Mouse (Mus musculus) E14TG2a.4 (cell line): ENCODE data around the gene Mast3.

ENCODE experiments used
- H3K27me3 ChIP-seq: 2 replicates; pipeline ENCODE4 v1.6.1; 2014; ENCODE audit warnings: low read length, control low read depth; ENCODE audit not compliant: insufficient read depth
- H3K36me3 ChIP-seq: 2 replicates; pipeline ENCODE4 v1.6.1; 2014; ENCODE audit warnings: low read length, control low read depth; ENCODE audit not compliant: insufficient read depth
- H3K4me1 ChIP-seq: replicated peaks from 2 replicates; pipeline ENCODE4 v1.6.1; 2014; ENCODE audit warnings: low read depth, low read length, control low read depth
- H3K4me3 ChIP-seq: replicated peaks from 2 replicates; pipeline ENCODE4 v1.5.1; 2014; ENCODE audit warnings: mild to moderate bottlenecking, low read length
- H3K9me3 ChIP-seq: 2 replicates; pipeline ENCODE4 v1.6.1; 2014; ENCODE audit warnings: low read length, control low read depth
- CTCF ChIP-seq: conservative IDR thresholded peaks from 2 replicates; pipeline ENCODE4 v1.5.1; 2014; ENCODE audit warnings: low read length
- NANOG ChIP-seq: IDR thresholded peaks from 2 replicates; pipeline ENCODE4 v1.6.1; 2014; ENCODE audit warnings: borderline replicate concordance, low read length, mixed read lengths
- POU5F1 ChIP-seq: IDR thresholded peaks from 2 replicates; pipeline ENCODE4 v1.6.1; 2014; ENCODE audit warnings: low read length, borderline replicate concordance

Gene Mast3

GRCm38 (mm10) chr8:70810962-70811680 is 6.3 kb upstream of the Mast3 start:
- Histone ChIP-seq H3K27me3 (peaks cover 64% of the 10 kb centered on the region), H3K9me3 (no peaks in the 10 kb centered on the region), H3K4me1 (peaks cover 54% of the 10 kb centered on the region), H3K4me3 (peak overlapping the region; percentile 35), H3K36me3 (no peaks in the 10 kb centered on the region)
- TF ChIP-seq POU5F1 (no peak), CTCF (no peak), NANOG (no peak; the same call in 1 of the 2 replicates)

GRCm38 (mm10) chr8:70808955-70809701 is 4.3 kb upstream of the Mast3 start:
- H3K9me3 ChIP-seq, result no peaks in the 10 kb centered on the region

GRCm38 (mm10) chr8:70808239-70808638 is 3.4 kb upstream of the Mast3 start, which contains the start of gene Il12rb1:
Il12rb1 (plus strand) TSS chr8:70808449.
- no peaks in the 10 kb centered on the region for H3K9me3 ChIP-seq
- TF ChIP-seq CTCF, result no peak
- TF ChIP-seq POU5F1, result no peak
- no peak for TF ChIP-seq NANOG

More at GRCm38 (mm10) chr8:70808955-70809701, 4.3 kb upstream of the Mast3 start:
- no peaks in the 10 kb centered on the region for H3K36me3 ChIP-seq
- TF ChIP-seq NANOG, result no peak
- TF ChIP-seq POU5F1, result no peak
- no peak for TF ChIP-seq CTCF
- peaks cover 58% of the 10 kb centered on the region for H3K4me1 ChIP-seq
- H3K4me3 ChIP-seq, result no peak overlapping the region
- peaks cover 63% of the 10 kb centered on the region for H3K27me3 ChIP-seq

GRCm38 (mm10) chr8:70807304-70807703 is 2.5 kb upstream of the Mast3 start:
- TF ChIP-seq POU5F1 (no peak), CTCF (no peak), NANOG (no peak)
- Histone ChIP-seq H3K27me3 (peaks cover 57% of the 10 kb centered on the region), H3K4me1 (peaks cover 61% of the 10 kb centered on the region), H3K4me3 (no peak overlapping the region), H3K36me3 (no peaks in the 10 kb centered on the region), H3K9me3 (no peaks in the 10 kb centered on the region)

More at GRCm38 (mm10) chr8:70808239-70808638, 3.4 kb upstream of the Mast3 start, which contains the start of gene Il12rb1:
- peaks cover 59% of the 10 kb centered on the region for H3K4me1 ChIP-seq
- no peak within 1 kb of the TSS for H3K4me3 ChIP-seq
- peaks cover 63% of the 10 kb centered on the region for H3K27me3 ChIP-seq
- H3K36me3 ChIP-seq, result no peaks in the 10 kb centered on the region

DNA sequence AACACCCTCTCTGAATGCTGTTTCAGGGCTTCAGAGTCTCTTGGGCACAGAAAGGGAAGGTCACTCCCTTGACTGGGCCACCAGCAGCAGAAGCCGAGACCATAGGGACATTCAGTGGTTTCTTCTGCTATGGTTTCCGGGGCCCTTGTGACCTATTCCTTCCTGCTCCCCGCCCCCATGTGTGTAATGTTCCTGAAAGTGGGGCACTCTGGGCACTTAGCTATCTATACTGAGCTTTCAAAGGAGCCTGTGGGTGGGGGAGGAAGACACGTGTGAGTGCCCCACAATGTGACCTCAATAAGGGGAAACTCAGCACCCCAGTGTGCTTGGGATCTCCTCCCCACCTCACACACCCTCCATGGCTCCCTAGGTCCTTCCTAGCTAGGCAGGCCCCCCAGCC is 1.7 kb upstream of the Mast3 start:
- TF ChIP-seq CTCF, result no peak
- TF ChIP-seq NANOG, result no peak
- TF ChIP-seq POU5F1, result no peak
- Histone ChIP-seq H3K4me3 (no peak overlapping the region), H3K36me3 (no peaks in the 10 kb centered on the region), H3K4me1 (peaks cover 61% of the 10 kb centered on the region), H3K27me3 (peaks cover 57% of the 10 kb centered on the region), H3K9me3 (no peaks in the 10 kb centered on the region)

- no peak for TF ChIP-seq NANOG
- TF ChIP-seq CTCF, result no peak
- TF ChIP-seq POU5F1, result no peak
- H3K36me3 ChIP-seq, result no peaks in the 10 kb centered on the region
- peak overlapping the region; percentile 79 for H3K4me3 ChIP-seq
Measured at GRCm38 (mm10) chr8:70803761-70804480, 933 bp downstream of the Mast3 start.

GRCm38 (mm10) chr8:70802786-70803510 is 1.9 kb downstream of the Mast3 start:
- Histone ChIP-seq H3K36me3 (no peaks in the 10 kb centered on the region), H3K27me3 (peaks cover 59% of the 10 kb centered on the region), H3K4me3 (peak overlapping the region; percentile 79; the same call in 1 of the 2 replicates), H3K9me3 (no peaks in the 10 kb centered on the region), H3K4me1 (peaks cover 66% of the 10 kb centered on the region)
- TF ChIP-seq CTCF, result no peak
- TF ChIP-seq POU5F1, result no peak
- no peak for TF ChIP-seq NANOG

More at GRCm38 (mm10) chr8:70803761-70804480, 933 bp downstream of the Mast3 start:
- Histone ChIP-seq H3K4me1 (peaks cover 57% of the 10 kb centered on the region), H3K9me3 (no peaks in the 10 kb centered on the region), H3K27me3 (peaks cover 53% of the 10 kb centered on the region)

GRCm38 (mm10) chr8:70801830-70802229 is 3.0 kb downstream of the Mast3 start:
- peaks cover 70% of the 10 kb centered on the region for H3K4me1 ChIP-seq
- H3K36me3 ChIP-seq, result no peaks in the 10 kb centered on the region
- no peaks in the 10 kb centered on the region for H3K9me3 ChIP-seq
- H3K4me3 ChIP-seq, result no peak overlapping the region
- TF ChIP-seq CTCF (no peak), NANOG (no peak), POU5F1 (no peak)
- H3K27me3 ChIP-seq, result peaks cover 56% of the 10 kb centered on the region
